7 mouse cellular contexts compared by ENCODE assay signal in the genomic region with DNA sequence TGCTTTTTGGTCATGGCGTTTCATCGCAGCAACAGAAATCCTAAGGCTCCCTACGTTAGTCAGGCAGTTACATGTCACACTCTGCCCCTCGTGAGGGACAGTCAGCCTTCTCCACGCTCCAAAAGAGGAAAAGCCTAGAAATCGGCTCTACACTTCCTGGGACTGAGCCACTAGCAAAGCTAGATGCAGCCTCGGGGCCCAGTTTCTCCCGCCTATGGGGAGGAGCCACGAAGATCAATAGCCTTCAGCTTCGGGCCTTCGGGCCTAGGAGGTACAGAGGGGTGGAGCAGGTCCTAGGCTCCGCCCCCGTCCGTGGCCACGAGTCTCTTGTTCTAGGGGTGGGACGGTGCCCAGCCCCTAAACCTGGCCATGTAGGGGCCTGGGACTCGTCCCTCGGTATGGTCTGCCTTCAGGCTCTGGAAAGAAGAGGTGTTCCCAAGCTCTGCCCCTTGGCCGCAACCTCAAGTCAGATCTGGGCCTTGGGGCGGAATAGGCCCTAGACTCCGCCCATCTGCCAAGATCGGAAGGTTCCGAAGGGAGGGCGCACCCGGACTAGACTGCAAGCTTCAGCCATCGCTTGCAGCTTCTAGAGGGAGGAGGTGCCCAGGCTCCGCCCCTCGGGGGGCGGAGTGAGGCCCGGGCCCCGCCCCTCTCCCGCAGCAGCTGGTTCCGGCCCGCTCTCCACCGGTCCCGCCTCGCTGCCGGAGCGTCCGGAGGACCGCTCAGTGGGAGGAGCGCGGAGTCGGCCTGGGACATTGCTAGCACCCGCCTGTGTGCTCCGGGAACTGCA. TPM values are rescaled to one million over a fixed set of nuclear protein-coding genes. Genes with fewer than 3 reads are reported as not detected.
A peak's percentile ranks its signal among the peaks of the same experiment; 100 is the strongest.
DNase-seq lines count a peak whose midpoint lies in the region; ATAC-seq lines count a peak whose summit lies in the region.

A gene (plus strand): TSS at position 339 of the 790 bp plus-strand sequence.

- peak within 1 kb of the TSS; percentile 84 for H3K9ac ChIP-seq in embryonic facial prominence, embryonic 12.5 days
- H3K9ac ChIP-seq in limb, embryonic 11.5 days (ENCODE audit: low read length), result peak within 1 kb of the TSS; percentile 78
- H3K9ac ChIP-seq in midbrain, embryonic 14.5 days (replicated peaks; ENCODE audit: low read length), result peak within 1 kb of the TSS; percentile 84

- H3K4me2 ChIP-seq in embryonic facial prominence, embryonic 12.5 days (replicated peaks), result peak within 1 kb of the TSS; percentile 70
- peak within 1 kb of the TSS; percentile 78 for H3K4me2 ChIP-seq in limb, embryonic 11.5 days (ENCODE audit: low read depth, severe bottlenecking)
- peak within 1 kb of the TSS; percentile 62 for H3K4me2 ChIP-seq in midbrain, embryonic 14.5 days (ENCODE audit: low read length)

- ATAC-seq in embryonic facial prominence, embryonic 12.5 days (ENCODE audit: insufficient number of reproducible peaks, insufficient read depth, low FRiP score, low TSS enrichment), result peak; percentile 96
- peak; percentile 98 for ATAC-seq in limb, embryonic 11.5 days (ENCODE audit: insufficient number of reproducible peaks, low FRiP score, low TSS enrichment, low read depth)
- ATAC-seq in midbrain, embryonic 14.5 days (ENCODE audit: low FRiP score, low TSS enrichment), result peak; percentile 96

- no peaks in the 10 kb centered on the region for H3K36me3 ChIP-seq in embryonic facial prominence, embryonic 12.5 days
- no peaks in the 10 kb centered on the region; the same call in 1 of the 2 replicates for H3K36me3 ChIP-seq in limb, embryonic 11.5 days (ENCODE audit: control insufficient read depth, insufficient read depth, low read length)
- no peaks in the 10 kb centered on the region for H3K36me3 ChIP-seq in midbrain, embryonic 14.5 days (ENCODE audit: control insufficient read depth, insufficient read depth, low read length)

- H3K9me3 ChIP-seq in embryonic facial prominence, embryonic 12.5 days, result no peaks in the 10 kb centered on the region
- no peaks in the 10 kb centered on the region for H3K9me3 ChIP-seq in limb, embryonic 11.5 days (ENCODE audit: control insufficient read depth, low read length)
- no peaks in the 10 kb centered on the region for H3K9me3 ChIP-seq in midbrain, embryonic 14.5 days (ENCODE audit: control insufficient read depth, low read length)

- peaks cover 14% of the 10 kb centered on the region for H3K4me1 ChIP-seq in embryonic facial prominence, embryonic 12.5 days
- H3K4me1 ChIP-seq in limb, embryonic 11.5 days (ENCODE audit: control insufficient read depth, insufficient read depth, low read length), result no peaks in the 10 kb centered on the region
- H3K4me1 ChIP-seq in midbrain, embryonic 14.5 days (ENCODE audit: control insufficient read depth, insufficient read depth, low read length), result peaks cover 23% of the 10 kb centered on the region

- peak within 1 kb of the TSS; percentile 90 for H3K27ac ChIP-seq in embryonic facial prominence, embryonic 12.5 days
- H3K27ac ChIP-seq in limb, embryonic 11.5 days (replicated peaks; ENCODE audit: low read depth, low read length), result peak within 1 kb of the TSS; percentile 73
- H3K27ac ChIP-seq in midbrain, embryonic 14.5 days (replicated peaks; ENCODE audit: low read depth, low read length), result peak within 1 kb of the TSS; percentile 89

- under 1% methylated on average over 40 of the region's 46 CpGs for WGBS in embryonic facial prominence, embryonic 12.5 days
- under 1% methylated on average over 46 of the region's 46 CpGs for WGBS in limb, embryonic 11.5 days
- under 1% methylated on average over 46 of the region's 46 CpGs for WGBS in midbrain, embryonic 14.5 days

- DNase-seq in adrenal gland, postnatal 25 days, result peak; percentile 94
- peak; percentile 100 for DNase-seq in heart, adult 11 months
- peak; percentile 98 for DNase-seq in kidney, adult 18-20 months
- DNase-seq in limb, embryonic 11.5 days (ENCODE audit: low spot score), result peak; percentile 92
- DNase-seq in midbrain, embryonic 14.5 days, result peak; percentile 95
- peak; percentile 92 for DNase-seq in spleen, adult 18-20 months

- no peaks in the 10 kb centered on the region for H3K27me3 ChIP-seq in embryonic facial prominence, embryonic 12.5 days
- no peaks in the 10 kb centered on the region for H3K27me3 ChIP-seq in limb, embryonic 11.5 days (ENCODE audit: control insufficient read depth, insufficient read depth, low read length)
- no peaks in the 10 kb centered on the region for H3K27me3 ChIP-seq in midbrain, embryonic 14.5 days (ENCODE audit: control insufficient read depth, insufficient read depth, low read length)

- peak within 1 kb of the TSS; percentile 80 for H3K4me3 ChIP-seq in embryonic facial prominence, embryonic 12.5 days
- peak within 1 kb of the TSS; percentile 75 for H3K4me3 ChIP-seq in limb, embryonic 11.5 days (ENCODE audit: low read depth, low read length)
- peak within 1 kb of the TSS; percentile 85 for H3K4me3 ChIP-seq in midbrain, embryonic 14.5 days (replicated peaks; ENCODE audit: low read depth, low read length)

RNA-seq across cellular contexts. Expression of the gene that starts here (rescaled TPM):
- total RNA-seq in adrenal gland, postnatal 25 days (2021), result 161 and 187 TPM in 2 replicates
- polyA plus RNA-seq in embryonic facial prominence, embryonic 12.5 days (2016; fragmentation: Nextera tagmentation; extraction: Ambion mirVana), result 56.8 and 57.9 TPM in 2 replicates
- 48.6 and 49.9 TPM in 2 replicates for polyA plus RNA-seq in limb, embryonic 11.5 days (2014; fragmentation: Nextera tagmentation; extraction: Ambion mirVana)
- polyA plus RNA-seq in midbrain, embryonic 14.5 days (2014; fragmentation: Nextera tagmentation; extraction: Ambion mirVana), result 31.2 and 48.2 TPM in 2 replicates

Comparison
In these comparisons a context has a peak if more than half of its experiments do, and no peak if none do; other contexts are left out.
1. Peak in every context shown above with its lines: DNase-seq, ATAC-seq, H3K4me3 ChIP-seq and H3K27ac ChIP-seq.